Mouse (Mus musculus) megakaryocyte, adult 5-6 weeks (primary cell): ENCODE results near the gene Pex14. TPM values are rescaled to one million over a fixed set of nuclear protein-coding genes. Genes with fewer than 3 reads are reported as not detected.

Experiments used
- ATAC-seq: 2 replicates; pipeline ENCODE4 v1.8.0; 2016; ENCODE audit warnings: mild to moderate bottlenecking, inconsistent platforms; ENCODE audit not compliant: poor library complexity, severe bottlenecking
- total RNA-seq, 2 experiments: library from RNA; stranded (forward) in 1 of 2; stranded (reverse) in 1 of 2; fragments of 153-499, 151-499 nt in 1 of 2; fragments of 221-1000, 200-1000 nt in 1 of 2; gene quantifications; 2 replicates each; pipeline versions ENCODE4 v1.2.3 to v1.2.4; 2015 to 2017

Gene Pex14
- total RNA-seq (2015) (7.7 and 7.8 TPM in 2 replicates), total RNA-seq (2017) (10.7 and 12.3 TPM in 2 replicates)

- ATAC-seq: peak; percentile 86
Observed at GRCm38 (mm10) chr4:149099369-149100017, at the start of gene Pex14. Gene Pex14 (minus strand): TSS chr4:149099876.

DNA sequence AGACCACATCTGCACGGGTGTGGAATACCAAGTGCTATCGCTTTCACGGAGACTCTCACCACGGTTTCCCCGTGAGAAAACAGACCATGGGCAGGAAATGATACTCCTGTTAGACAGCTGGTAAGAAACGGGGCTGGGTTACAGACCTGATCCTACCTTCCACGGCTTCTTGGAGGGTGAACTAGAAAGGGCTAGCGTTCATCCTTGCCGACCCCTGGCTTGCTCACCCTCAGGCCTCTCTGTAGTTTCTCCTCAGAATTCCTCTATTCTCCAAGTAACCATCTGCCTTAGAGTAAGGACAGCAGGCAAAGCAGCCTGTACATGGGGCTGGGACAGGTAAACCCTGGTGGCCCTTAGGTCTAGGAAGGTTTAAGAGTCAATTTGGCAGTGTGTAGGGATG, 49.5 kb upstream of the Pex14 start:
- no peak for ATAC-seq

DNA sequence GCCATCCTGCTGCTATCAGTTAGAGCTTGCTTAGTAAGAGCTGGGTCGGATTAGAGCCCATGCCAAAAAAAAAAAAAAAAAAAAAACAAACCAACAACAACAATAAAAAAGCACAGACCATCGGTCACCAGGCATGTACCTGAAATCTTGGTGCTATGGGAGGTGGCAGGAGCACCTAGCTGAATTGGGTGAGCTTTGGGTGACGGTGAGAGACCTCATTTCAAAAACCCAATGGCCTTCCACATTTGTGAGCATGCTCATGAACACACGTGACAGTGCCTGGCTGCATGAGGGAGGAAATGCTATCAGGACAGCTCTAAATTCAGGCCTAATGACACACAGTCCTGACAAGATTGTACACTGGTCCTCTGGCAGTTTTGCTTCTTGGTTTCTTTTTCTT, 48.4 kb upstream of the Pex14 start:
- ATAC-seq: no peak

- peak; percentile 41 for ATAC-seq
Observed at GRCm38 (mm10) chr4:149147528-149147927, 47.9 kb upstream of the Pex14 start.

GRCm38 (mm10) chr4:149145151-149145550, 45.5 kb upstream of the Pex14 start:
- ATAC-seq: no peak

DNA sequence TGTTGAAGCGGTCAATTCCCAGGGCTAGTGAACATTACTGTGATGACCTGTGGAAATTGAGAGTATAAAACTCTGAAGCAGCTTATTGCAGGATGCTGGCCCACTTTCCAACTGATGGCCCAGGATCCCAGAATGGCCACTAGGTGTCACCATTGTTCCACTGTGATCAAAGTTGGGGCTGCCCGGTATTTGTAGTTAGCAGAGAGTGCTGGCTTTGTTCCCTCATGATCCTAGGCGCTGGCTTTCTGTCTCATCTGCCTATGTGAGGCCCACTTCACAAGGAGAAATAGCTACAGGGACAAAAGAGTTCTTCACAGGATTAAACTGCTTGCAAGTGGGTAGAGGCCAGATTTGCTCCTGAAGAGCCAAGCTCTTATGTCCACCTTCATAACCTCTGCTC, 44.8 kb upstream of the Pex14 start:
- ATAC-seq: peak; percentile 82

GRCm38 (mm10) chr4:149143594-149143993, 43.9 kb upstream of the Pex14 start:
- ATAC-seq: 0 out of 2 replicates have a peak, but pooled peaks have one; percentile 38

DNA sequence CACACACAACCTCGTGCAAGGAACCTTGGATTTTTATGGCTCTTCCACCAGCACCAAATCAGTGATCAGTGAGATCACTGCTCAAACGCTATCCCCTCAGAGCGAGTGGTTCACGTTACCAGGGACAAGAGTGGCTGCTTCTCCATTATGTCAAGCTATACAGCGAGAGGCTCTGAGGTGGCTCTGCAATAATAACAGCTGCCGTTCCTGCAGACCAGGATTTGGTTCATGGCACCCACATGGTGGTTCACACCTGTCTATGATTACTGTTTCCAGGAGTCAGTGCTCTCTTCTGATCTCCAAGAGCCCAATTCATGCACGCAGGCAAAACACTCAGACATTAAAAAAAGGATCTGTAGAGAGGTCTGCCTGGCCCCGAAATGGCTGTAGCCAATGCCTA, 38.8 kb upstream of the Pex14 start:
- no peak for ATAC-seq

DNA sequence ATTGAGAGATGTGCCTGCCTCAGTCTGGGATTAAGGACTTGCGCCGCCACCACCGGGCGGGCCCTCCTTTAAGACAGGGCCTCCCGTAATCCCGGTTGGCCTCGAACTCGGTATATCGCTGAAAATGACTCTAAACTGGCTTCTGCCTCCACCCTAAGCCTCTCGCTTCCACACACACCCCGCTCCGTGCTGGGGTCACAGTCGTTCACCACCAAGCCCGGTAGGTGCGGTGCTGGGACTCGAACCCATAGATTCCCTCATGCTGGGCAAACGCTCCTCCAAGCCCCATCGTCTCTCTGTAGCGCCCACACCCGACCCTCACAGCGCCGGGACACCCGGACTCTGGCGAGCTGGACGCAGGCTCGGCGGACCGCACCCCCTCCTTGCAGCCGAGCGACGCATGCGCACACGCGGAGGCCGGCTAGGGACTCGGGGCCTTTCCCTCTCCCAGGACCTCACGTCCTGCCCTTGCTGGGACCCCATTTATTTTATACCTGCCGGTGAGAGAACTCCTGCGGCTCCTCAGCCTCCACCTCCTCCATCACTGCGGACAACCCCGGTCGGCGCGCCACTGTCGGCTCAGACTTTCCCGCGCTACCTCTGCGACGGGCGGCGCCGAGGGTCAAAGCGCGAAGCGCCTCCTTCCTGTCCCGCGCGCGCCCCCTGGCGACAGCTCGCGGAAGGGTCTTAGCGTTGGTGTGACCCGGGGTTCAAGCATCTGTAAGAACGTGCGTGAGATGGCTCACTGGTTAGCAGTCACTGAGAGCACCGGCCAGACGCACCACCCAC, 37.5 kb upstream of the Pex14 start, which contains the start of gene Cenps:
TSS of gene Cenps (minus strand) at position 648 of the 789 bp plus-strand sequence.
- ATAC-seq: peak; percentile 98

GRCm38 (mm10) chr4:149136116-149136850, 36.6 kb upstream of the Pex14 start:
- no peak for ATAC-seq

DNA sequence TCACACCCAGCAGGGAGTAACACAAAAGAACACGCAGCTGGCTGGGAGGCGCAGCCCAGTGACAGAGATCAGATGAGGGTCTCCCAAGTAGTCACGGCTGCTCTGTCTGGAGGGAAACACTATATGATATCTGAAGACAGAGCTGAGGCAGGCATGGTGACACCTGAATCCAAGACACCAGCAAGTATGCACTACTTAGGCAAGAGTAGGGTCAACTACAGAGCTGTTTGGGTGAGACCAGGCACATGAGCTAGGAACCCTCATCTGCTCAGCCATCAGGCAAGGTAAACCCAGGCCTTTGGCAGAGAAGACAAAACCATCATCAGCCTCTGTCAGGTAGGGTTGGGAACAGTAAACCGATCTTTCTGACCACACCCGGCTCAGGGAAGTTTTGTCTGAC, 33.7 kb upstream of the Pex14 start:
- ATAC-seq: no peak

- ATAC-seq: no peak
Observed at GRCm38 (mm10) chr4:149131789-149132565, 32.3 kb upstream of the Pex14 start.

DNA sequence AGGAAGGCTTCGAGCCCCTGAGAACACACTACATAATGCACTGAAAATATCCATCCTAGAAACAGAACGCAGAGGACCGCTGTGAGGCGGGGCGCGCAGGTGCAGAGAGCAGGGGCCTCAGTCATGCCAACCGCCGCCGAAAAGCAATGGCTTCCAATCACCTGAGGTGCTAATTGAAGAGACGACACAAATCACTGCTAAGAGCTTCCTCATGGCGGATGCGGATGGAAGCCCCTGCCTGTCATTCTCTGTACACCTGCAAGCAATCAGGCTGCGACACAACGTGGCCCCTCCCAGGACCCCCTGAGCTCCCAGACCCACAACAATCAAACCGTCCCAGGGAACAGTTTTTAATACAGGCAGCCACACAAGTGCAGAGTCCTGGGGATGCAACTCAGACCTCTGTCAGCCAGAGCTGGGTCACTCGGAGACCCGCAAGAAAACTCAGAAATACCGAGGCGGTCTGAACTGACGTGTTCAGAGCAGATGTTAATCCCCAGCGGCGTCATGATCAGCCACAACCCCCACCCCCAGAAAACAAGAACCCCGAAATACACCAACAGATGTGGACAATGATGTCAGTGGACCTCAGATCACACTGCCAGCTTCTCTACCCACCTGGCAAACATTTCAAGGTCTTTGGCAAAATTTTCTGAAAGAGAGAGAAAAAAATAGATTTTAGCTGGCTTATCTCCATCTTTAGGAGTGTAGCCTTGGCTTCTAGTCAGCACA, 31.5 kb upstream of the Pex14 start:
- no peak for ATAC-seq

GRCm38 (mm10) chr4:149128467-149128866, 28.8 kb upstream of the Pex14 start:
- no peak for ATAC-seq

- ATAC-seq: no peak
Observed at GRCm38 (mm10) chr4:149126663-149127062, 27.0 kb upstream of the Pex14 start, which contains the start of gene Cort. Gene Cort (minus strand): TSS chr4:149126763.

DNA sequence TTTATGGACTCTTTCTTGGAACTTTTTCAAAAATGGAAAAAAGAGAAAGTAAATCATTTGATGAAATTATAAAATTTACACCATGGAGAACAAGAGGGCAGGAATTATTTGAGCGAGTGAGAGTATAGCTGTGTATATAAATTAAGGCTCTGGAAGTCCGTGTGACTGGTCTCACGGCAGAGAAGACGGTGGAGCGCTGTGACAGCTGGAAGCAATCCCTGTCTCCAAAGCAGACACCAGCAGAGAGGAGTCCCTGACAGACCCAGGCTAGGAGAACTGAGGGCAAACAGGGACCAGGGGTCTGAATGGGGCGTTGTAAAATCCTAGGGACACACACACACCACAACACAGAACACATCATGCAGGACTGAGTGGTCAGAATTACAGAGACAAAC, 26.4 kb upstream of the Pex14 start:
- ATAC-seq: no peak

DNA sequence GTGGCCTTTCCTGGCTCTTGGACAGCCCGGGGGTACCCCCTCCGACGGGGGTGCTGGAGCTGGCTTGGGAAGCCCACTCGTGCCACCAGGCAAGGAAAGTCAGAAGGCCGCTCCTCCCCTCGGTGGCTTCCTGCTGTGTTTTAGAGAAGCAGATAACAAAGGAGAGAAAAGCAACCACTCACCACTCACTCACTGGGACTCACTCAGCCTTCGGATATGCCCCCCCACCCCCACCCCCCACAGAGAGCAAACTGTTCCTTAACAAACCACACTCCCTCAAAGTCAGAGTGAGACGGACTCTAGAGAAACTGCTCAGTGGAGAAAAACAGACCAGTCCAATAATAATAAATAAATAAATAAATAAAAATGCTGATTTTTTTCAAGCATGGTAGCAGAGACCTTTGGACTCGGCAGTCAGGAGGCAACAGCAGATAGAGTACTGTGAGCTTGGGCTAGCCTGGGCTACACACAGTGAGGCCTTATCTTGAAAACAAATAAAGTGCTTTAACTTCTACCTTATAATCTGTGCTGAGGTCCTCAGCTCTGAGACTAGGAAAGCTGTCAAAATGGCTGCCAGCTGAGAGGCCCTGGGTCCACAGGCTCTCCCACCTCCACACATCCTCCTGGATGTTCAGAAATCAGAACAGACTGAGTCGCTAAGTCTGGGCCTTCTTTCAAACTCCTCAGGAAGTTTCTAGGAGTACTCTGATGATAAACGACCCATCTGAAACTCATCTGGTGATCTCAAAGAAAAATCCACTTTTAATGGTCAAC, 25.9 kb upstream of the Pex14 start:
- no peak for ATAC-seq

DNA sequence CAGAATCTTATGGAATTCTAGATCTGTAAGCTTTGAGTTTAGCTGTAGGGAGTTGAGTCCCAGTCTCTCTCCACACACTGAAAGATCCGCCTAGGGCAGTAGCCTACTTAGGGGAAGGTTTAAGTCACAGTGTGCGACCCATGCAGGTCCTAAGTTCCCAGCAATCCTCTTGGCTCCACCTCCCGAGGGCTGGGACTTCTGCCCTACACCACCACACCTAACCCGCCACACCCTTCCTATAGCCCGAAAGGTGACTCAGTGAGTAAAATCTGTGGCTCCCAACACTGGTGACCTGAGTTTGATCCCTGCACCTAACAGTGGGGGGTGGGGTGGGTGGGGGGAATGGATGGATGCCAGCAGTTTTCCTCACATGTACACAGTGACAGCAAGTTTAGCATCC, 23.8 kb upstream of the Pex14 start:
- ATAC-seq: no peak

DNA sequence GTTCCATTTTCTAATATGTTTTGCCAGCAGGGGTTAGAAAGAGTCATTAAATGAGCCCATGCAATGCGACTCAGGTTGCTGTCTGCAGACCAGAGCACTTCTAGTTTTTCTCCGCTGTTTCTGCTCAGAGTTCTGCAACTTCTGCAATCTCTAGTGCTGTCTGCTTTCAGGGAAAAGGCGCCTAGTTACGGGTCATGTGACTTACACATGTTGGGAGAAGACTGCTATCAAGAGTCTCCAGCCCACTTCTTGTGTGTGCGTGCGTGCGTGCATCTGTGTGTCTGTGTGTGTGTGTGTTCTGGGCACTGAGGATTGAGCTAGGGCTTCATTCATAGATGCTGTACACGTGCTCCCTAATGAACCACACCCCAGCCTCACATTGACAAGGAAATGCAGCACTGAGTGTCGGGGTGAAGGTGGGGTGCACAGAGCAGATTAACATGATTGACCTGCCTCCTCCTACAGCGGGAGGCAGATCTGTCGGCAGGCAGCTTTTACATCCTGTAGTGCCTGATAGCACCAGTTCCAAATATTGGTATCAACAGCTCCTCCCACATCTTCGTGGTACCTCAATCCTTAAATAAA, 20.4 kb upstream of the Pex14 start:
- ATAC-seq: peak; percentile 33
